Mouse (Mus musculus) stomach, embryonic 15.5 days (tissue): ENCODE measurements around the gene Lrrc28. TPM values are rescaled to one million over a fixed set of nuclear protein-coding genes. Genes with fewer than 3 reads are reported as not detected.

Experiments
- ATAC-seq: fragments of 200-750 bp; cut with Nextera tagmentation; 2 replicates; pipeline ENCODE4 v1.8.0; 2017; ENCODE audit warnings: low read depth, moderate number of reproducible peaks, moderate TSS enrichment; ENCODE audit not compliant: insufficient read depth, low FRiP score
- H3K27ac ChIP-seq: fragments of 300-500 bp; sonication (generic); 2 replicates; pipeline ENCODE4 v1.5.1; 2015; ENCODE audit warnings: mild to moderate bottlenecking, inconsistent platforms
- H3K27me3 ChIP-seq: fragments of 300-500 bp; sonication (generic); replicated peaks from 2 replicates; pipeline ENCODE4 v1.6.1; 2015; ENCODE audit warnings: inconsistent platforms
- H3K36me3 ChIP-seq: fragments of 300-500 bp; sonication (generic); 2 replicates; pipeline ENCODE4 v1.6.1; 2015; ENCODE audit warnings: inconsistent platforms
- H3K4me1 ChIP-seq: fragments of 300-500 bp; sonication (generic); 2 replicates; pipeline ENCODE4 v1.6.1; 2015; ENCODE audit warnings: inconsistent platforms
- H3K4me2 ChIP-seq: fragments of 300-500 bp; sonication (generic); 2 replicates; pipeline ENCODE4 v1.6.1; 2015; ENCODE audit warnings: mild to moderate bottlenecking, inconsistent platforms
- H3K4me3 ChIP-seq: fragments of 300-500 bp; sonication (generic); replicated peaks from 2 replicates; pipeline ENCODE4 v1.5.1; 2015; ENCODE audit warnings: inconsistent platforms
- H3K9ac ChIP-seq: fragments of 300-500 bp; sonication (generic); 2 replicates; pipeline ENCODE4 v1.6.1; 2015; ENCODE audit warnings: inconsistent platforms
- H3K9me3 ChIP-seq: fragments of 300-500 bp; sonication (generic); 2 replicates; pipeline ENCODE4 v1.6.1; 2016; ENCODE audit warnings: inconsistent platforms
- WGBS: fragments of 180-500 bp; shearing (Covaris S2); methylation state at CpG from one replicate; pipeline ENCODE4 v1.1.7; 2015; 5-methylcytosine and 5-hydroxymethylcytosine counted together
- polyA plus RNA-seq: library from polyadenylated mRNA; unstranded; fragments of >200 nt; fragmentation: Nextera tagmentation; extraction: Ambion mirVana; gene quantifications from 2 replicates; pipeline ENCODE4 v1.2.1, GENCODE M21; 2015

The Lrrc28 gene
- 12.0 and 14.2 TPM in 2 replicates for polyA plus RNA-seq

- peak within 1 kb of the TSS; percentile 69 for H3K4me2 ChIP-seq
- peak within 1 kb of the TSS; percentile 40 for H3K9ac ChIP-seq
- peaks cover 12% of the 10 kb centered on the region; the same call in 1 of the 2 replicates for H3K4me1 ChIP-seq
- no peaks in the 10 kb centered on the region for H3K36me3 ChIP-seq
- WGBS: under 1% methylated on average over 55 of the region's 55 CpGs
- H3K27me3 ChIP-seq: no peaks in the 10 kb centered on the region
- H3K27ac ChIP-seq: peak within 1 kb of the TSS; percentile 88
- H3K4me3 ChIP-seq: peak within 1 kb of the TSS; percentile 67
- no peaks in the 10 kb centered on the region for H3K9me3 ChIP-seq
- ATAC-seq: peak; percentile 98
Measured at GRCm38 (mm10) chr7:67644833-67645680, at the start of gene Lrrc28. TSS of gene Lrrc28 (minus strand) at chr7:67645268.

- H3K9me3 ChIP-seq: no peaks in the 10 kb centered on the region
- H3K4me1 ChIP-seq: 0 out of 2 replicates have a peak, but pooled peaks cover 3% of the 10 kb centered on the region
- H3K4me2 ChIP-seq: no peak overlapping the region
- H3K27me3 ChIP-seq: no peaks in the 10 kb centered on the region
- 0 out of 2 replicates have a peak, but pooled peaks cover under 1% of the 10 kb centered on the region for H3K36me3 ChIP-seq
- H3K4me3 ChIP-seq: no peak overlapping the region
- no peak for ATAC-seq
- no peak overlapping the region for H3K9ac ChIP-seq
- no peak overlapping the region for H3K27ac ChIP-seq
- 91% methylated on average over 23 of the region's 23 CpGs for WGBS
Measured at GRCm38 (mm10) chr7:67692791-67693538, 47.9 kb upstream of the Lrrc28 start.

GRCm38 (mm10) chr7:67692141-67692540 is 47.1 kb upstream of the Lrrc28 start:
- H3K4me2 ChIP-seq: no peak overlapping the region
- H3K27ac ChIP-seq: no peak overlapping the region
- no peak overlapping the region for H3K4me3 ChIP-seq
- 54% methylated on average over 3 of the region's 3 CpGs for whole genome bisulfite sequencing
- H3K9me3 ChIP-seq: no peaks in the 10 kb centered on the region
- H3K27me3 ChIP-seq: no peaks in the 10 kb centered on the region
- H3K9ac ChIP-seq: no peak overlapping the region
- ATAC-seq: no peak
- 0 out of 2 replicates have a peak, but pooled peaks cover 3% of the 10 kb centered on the region for H3K4me1 ChIP-seq
- no peaks in the 10 kb centered on the region for H3K36me3 ChIP-seq

GRCm38 (mm10) chr7:67691036-67691435 is 46.0 kb upstream of the Lrrc28 start:
- Histone ChIP-seq H3K9ac (no peak overlapping the region), H3K4me1 (0 out of 2 replicates have a peak, but pooled peaks cover 3% of the 10 kb centered on the region), H3K9me3 (no peaks in the 10 kb centered on the region), H3K27me3 (no peaks in the 10 kb centered on the region), H3K4me3 (no peak overlapping the region), H3K4me2 (no peak overlapping the region), H3K36me3 (no peaks in the 10 kb centered on the region), H3K27ac (no peak overlapping the region)
- 65% methylated on average over 6 of the region's 6 CpGs for WGBS
- ATAC-seq: no peak

GRCm38 (mm10) chr7:67689793-67690192 is 44.7 kb upstream of the Lrrc28 start:
- Histone ChIP-seq H3K27me3 (no peaks in the 10 kb centered on the region), H3K9me3 (no peaks in the 10 kb centered on the region), H3K4me3 (no peak overlapping the region), H3K36me3 (0 out of 2 replicates have a peak, but pooled peaks cover 2% of the 10 kb centered on the region), H3K9ac (no peak overlapping the region), H3K27ac (peak overlapping the region; percentile 50; the same call in 1 of the 2 replicates), H3K4me1 (0 out of 2 replicates have a peak, but pooled peaks cover 3% of the 10 kb centered on the region), H3K4me2 (no peak overlapping the region)
- 75% methylated on average over 7 of the region's 7 CpGs for WGBS
- ATAC-seq: no peak

GRCm38 (mm10) chr7:67688281-67688680 is 43.2 kb upstream of the Lrrc28 start:
- no peak overlapping the region for H3K9ac ChIP-seq
- H3K27ac ChIP-seq: peak overlapping the region; percentile 83
- 23% methylated on average over 3 of the region's 3 CpGs for WGBS
- no peaks in the 10 kb centered on the region for H3K27me3 ChIP-seq
- H3K4me1 ChIP-seq: 0 out of 2 replicates have a peak, but pooled peaks cover 3% of the 10 kb centered on the region
- ATAC-seq: peak; percentile 87
- no peak overlapping the region for H3K4me2 ChIP-seq
- 0 out of 2 replicates have a peak, but pooled peaks cover 7% of the 10 kb centered on the region for H3K36me3 ChIP-seq
- H3K4me3 ChIP-seq: no peak overlapping the region
- no peaks in the 10 kb centered on the region for H3K9me3 ChIP-seq

- no peaks in the 10 kb centered on the region for H3K9me3 ChIP-seq
- 0 out of 2 replicates have a peak, but pooled peaks cover 7% of the 10 kb centered on the region for H3K36me3 ChIP-seq
- no peak overlapping the region for H3K4me2 ChIP-seq
- 0 out of 2 replicates have a peak, but pooled peaks cover 3% of the 10 kb centered on the region for H3K4me1 ChIP-seq
- H3K4me3 ChIP-seq: no peak overlapping the region
- H3K27me3 ChIP-seq: no peaks in the 10 kb centered on the region
- no peak overlapping the region for H3K9ac ChIP-seq
- no peak overlapping the region for H3K27ac ChIP-seq
- 92% methylated on average over 3 of the region's 3 CpGs for WGBS
- no peak for ATAC-seq
Measured at GRCm38 (mm10) chr7:67686545-67686944, 41.5 kb upstream of the Lrrc28 start.

GRCm38 (mm10) chr7:67683006-67683405 is 37.9 kb upstream of the Lrrc28 start:
- no peak overlapping the region for H3K27ac ChIP-seq
- no peak for ATAC-seq
- H3K9me3 ChIP-seq: no peaks in the 10 kb centered on the region
- no peak overlapping the region for H3K4me2 ChIP-seq
- no peak overlapping the region for H3K4me3 ChIP-seq
- H3K27me3 ChIP-seq: no peaks in the 10 kb centered on the region
- no peak overlapping the region for H3K9ac ChIP-seq
- H3K36me3 ChIP-seq: 0 out of 2 replicates have a peak, but pooled peaks cover 7% of the 10 kb centered on the region
- H3K4me1 ChIP-seq: no peaks in the 10 kb centered on the region
- 79% methylated on average over 16 of the region's 16 CpGs for WGBS

- no peaks in the 10 kb centered on the region for H3K27me3 ChIP-seq
- no peaks in the 10 kb centered on the region for H3K9me3 ChIP-seq
- WGBS: 61% methylated on average over 9 of the region's 9 CpGs
- no peak overlapping the region for H3K27ac ChIP-seq
- 0 out of 2 replicates have a peak, but pooled peaks cover 7% of the 10 kb centered on the region for H3K36me3 ChIP-seq
- no peaks in the 10 kb centered on the region for H3K4me1 ChIP-seq
- ATAC-seq: 0 out of 2 replicates have a peak, but pooled peaks have one; percentile 21
- no peak overlapping the region for H3K4me3 ChIP-seq
- H3K9ac ChIP-seq: no peak overlapping the region
- H3K4me2 ChIP-seq: no peak overlapping the region
Measured at GRCm38 (mm10) chr7:67681078-67681477, 36.0 kb upstream of the Lrrc28 start.

- WGBS: 66% methylated on average over 16 of the region's 16 CpGs
- ATAC-seq: no peak; the same call in 1 of the 2 replicates
Measured at GRCm38 (mm10) chr7:67678878-67679499, 33.9 kb upstream of the Lrrc28 start.

GRCm38 (mm10) chr7:67673656-67674055 is 28.6 kb upstream of the Lrrc28 start:
- ATAC-seq: no peak

More at GRCm38 (mm10) chr7:67678878-67679499, 33.9 kb upstream of the Lrrc28 start:
- H3K27ac ChIP-seq: peak overlapping the region; percentile 67; the same call in 1 of the 2 replicates
- no peaks in the 10 kb centered on the region for H3K27me3 ChIP-seq
- no peak overlapping the region for H3K9ac ChIP-seq
- no peaks in the 10 kb centered on the region for H3K9me3 ChIP-seq
- no peak overlapping the region; the same call in 1 of the 2 replicates for H3K4me3 ChIP-seq
- H3K4me1 ChIP-seq: no peaks in the 10 kb centered on the region; the same call in 1 of the 2 replicates
- no peak overlapping the region for H3K4me2 ChIP-seq
- H3K36me3 ChIP-seq: 0 out of 2 replicates have a peak, but pooled peaks cover under 1% of the 10 kb centered on the region

More at GRCm38 (mm10) chr7:67673656-67674055, 28.6 kb upstream of the Lrrc28 start:
- H3K4me1 ChIP-seq: no peaks in the 10 kb centered on the region; the same call in 1 of the 2 replicates
- H3K27me3 ChIP-seq: no peaks in the 10 kb centered on the region
- no peaks in the 10 kb centered on the region for H3K9me3 ChIP-seq
- WGBS: 82% methylated on average over 5 of the region's 5 CpGs
- H3K4me3 ChIP-seq: no peak overlapping the region
- H3K9ac ChIP-seq: no peak overlapping the region
- no peak overlapping the region for H3K4me2 ChIP-seq
- H3K36me3 ChIP-seq: peaks cover 13% of the 10 kb centered on the region
- H3K27ac ChIP-seq: no peak overlapping the region
